Mouse (Mus musculus) pancreas, adult 10 weeks (tissue): Measurements from ENCODE around the gene Ranbp2. TPM values are rescaled to one million over a fixed set of nuclear protein-coding genes. Genes with fewer than 3 reads are reported as not detected.

Source experiments
- polyA plus RNA-seq: library from polyadenylated mRNA; stranded (reverse); fragments of 350-450 nt; fragmentation: Illumina TruSeq; extraction: RNeasy Lipid Tissue Mini Kit (QIAGEN cat#74804); gene quantifications from one replicate; pipeline ENCODE4 v1.2.3, GENCODE M21; 2015; ENCODE audit warnings: low read depth, low replicate concordance; ENCODE audit not compliant: insufficient read depth

The Ranbp2 gene
- polyA plus RNA-seq, result 10.7 TPM

DNA sequence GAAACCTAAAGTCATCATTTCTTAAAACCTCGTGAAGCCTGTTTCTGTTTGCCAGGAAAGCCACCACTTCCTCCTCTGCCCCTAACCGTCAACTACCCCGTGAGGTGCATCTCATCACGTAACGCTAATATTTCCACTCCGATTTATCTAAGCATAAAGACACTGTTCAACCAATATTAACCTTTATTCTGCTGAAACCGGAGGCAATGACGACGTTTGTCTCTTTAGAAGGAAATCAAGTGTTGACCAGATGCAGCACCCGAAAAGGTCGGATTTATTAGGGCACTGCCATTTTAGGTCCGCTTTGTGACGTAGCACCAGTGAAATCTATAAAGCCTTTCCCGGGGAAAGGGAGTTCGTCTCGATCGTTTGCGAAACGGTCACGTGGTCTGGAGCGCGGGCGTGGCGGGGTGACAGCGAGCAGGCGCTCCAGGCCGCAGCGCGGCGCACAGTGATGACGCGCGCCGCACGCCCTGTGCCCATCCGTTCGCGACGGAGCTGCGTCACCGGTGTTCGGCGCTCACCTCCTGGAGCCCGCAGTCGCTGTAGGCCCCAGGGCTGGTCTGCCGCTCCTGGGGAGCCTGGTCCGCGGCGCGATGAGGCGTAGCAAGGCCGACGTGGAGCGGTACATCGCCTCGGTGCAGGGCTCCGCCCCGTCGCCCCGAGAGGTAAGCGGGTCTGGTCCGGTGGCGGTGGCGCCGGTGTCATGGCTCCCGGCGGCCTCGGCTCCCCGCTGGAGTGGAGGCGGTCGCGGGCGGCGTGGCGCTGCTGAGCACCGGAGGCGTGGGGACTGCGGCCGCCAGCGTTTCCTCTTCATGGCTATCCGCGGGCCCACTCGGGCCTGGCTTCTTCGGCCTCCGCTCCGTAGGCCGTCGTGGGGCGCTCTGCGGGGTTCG, at the start of gene Ranbp2:
TSS of gene Ranbp2 (plus strand) at position 537 of the 896 bp plus-strand sequence.

DNA sequence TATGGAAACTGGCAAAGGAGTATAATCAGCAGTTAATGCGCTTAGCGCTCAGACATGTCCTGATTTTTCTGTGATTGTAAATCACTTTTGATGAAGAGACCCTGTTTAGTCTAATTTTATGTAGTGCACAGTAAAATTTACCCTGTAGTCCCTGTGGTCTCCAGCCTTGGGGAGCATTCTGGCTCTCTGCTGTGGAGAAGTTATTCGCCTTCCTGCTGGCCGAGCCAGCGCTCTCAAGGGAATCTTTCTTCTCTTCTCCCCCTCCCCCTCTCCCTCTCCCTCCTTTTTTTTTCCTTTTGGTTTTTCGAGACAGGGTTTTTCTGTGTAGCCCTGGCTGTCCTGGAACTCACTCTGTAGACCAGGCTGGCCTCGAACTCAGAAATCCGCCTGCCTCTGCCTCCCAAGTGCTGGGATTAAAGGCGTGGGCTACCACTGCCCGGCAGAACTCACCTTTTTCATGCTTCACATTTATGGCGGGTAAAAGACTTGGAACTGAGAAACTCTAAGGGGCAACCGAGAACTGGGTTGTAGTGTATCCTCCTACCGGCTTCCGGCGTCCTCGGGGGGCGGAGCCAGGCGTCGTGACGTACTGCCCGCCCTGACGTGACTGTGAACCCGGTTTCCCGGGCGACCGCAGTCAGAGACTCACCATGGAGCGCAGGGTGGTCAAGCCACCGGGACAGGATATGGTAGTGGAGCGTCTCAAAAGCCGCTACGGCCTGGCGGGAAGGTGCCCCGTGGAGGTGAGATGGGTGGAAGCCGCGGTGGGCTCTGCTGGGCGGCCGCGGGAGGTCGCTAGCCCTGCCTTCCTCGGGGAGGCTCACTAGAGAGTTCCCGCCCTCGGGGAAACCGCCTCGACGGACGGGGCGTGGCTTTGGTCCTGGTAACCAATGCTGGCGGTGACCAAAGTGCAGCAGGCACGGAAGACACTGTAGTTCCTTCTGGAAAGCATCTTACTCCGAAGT, 50.9 kb downstream of the Ranbp2 start, which contains the start of gene Ccdc138:
TSS of gene Ccdc138 (plus strand) at position 629 of the 965 bp plus-strand sequence.

Other genes starting within 250 kb of the Ranbp2 start
- not detected for gene AW822073, start 222.0 kb upstream of the Ranbp2 start, polyA plus RNA-seq
- not detected for gene Duxf3, start 214.2 kb upstream of the Ranbp2 start, polyA plus RNA-seq
- gene Gm4981, start 210.2 kb upstream of the Ranbp2 start, polyA plus RNA-seq, result not detected
- 11.6 TPM for gene Gcc2, start 191.4 kb upstream of the Ranbp2 start, polyA plus RNA-seq
- 5.4 TPM for gene Lims1, start 123.5 kb upstream of the Ranbp2 start, polyA plus RNA-seq
- gene Ccdc138, start 51.0 kb downstream of the Ranbp2 start, polyA plus RNA-seq, result 0.85 TPM
- gene Edar, start 228.7 kb downstream of the Ranbp2 start, polyA plus RNA-seq, result not detected